Mouse (Mus musculus) cerebellum, adult (tissue): Measurements from ENCODE around the gene Cwc22.

Experiments
- ATAC-seq: cut with Nextera tagmentation; 2 replicates; pipeline ENCODE4 v1.9.2; 2017; ENCODE audit warnings: mild to moderate bottlenecking, moderate library complexity, mixed read lengths; ENCODE audit not compliant: insufficient number of reproducible peaks, low FRiP score, low TSS enrichment

Cwc22 gene

DNA sequence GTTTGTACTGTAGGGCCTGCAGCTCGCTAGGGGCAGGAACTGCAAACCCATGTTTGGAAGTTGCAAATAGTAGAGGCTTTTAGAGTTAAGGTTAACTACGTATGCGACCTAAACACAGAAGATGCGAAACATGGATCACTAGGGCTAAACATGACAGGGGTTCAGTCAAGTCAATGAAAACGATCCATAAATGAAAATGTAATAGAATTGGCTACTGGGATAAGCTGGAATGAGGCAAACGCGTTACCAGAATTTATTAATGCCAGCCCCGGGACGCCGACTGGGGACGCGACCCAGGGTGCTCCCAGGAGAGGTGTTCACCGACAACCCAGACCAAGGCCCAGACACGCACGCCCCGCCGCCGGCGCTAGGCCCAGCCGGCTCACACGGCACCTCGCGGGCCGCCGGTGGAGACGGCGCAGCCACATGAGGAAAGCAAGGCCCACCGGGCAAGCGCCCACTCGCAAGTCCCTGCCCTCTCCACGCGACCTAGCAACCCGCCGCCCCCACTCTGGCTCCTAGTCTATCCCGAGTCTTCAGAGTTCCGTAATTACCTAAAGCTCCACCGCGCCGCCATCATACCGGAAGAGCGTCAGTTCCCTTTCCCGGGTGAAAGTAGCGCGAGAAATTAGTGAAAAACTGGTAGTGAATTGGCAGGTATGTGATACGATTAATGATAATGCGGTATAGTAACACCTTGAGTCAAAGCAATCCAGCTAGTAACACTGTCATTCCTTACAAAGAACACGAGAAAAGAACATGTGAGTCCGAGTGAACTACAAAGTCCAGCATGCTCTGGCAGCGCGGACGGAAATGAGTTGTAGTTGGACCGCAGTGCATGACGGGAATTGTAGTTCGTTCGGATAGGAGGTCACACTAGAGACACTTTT is at the start of gene Cwc22:
Cwc22 (minus strand) TSS at position 780 of the 890 bp plus-strand sequence.
- peak; percentile 95 for ATAC-seq

DNA sequence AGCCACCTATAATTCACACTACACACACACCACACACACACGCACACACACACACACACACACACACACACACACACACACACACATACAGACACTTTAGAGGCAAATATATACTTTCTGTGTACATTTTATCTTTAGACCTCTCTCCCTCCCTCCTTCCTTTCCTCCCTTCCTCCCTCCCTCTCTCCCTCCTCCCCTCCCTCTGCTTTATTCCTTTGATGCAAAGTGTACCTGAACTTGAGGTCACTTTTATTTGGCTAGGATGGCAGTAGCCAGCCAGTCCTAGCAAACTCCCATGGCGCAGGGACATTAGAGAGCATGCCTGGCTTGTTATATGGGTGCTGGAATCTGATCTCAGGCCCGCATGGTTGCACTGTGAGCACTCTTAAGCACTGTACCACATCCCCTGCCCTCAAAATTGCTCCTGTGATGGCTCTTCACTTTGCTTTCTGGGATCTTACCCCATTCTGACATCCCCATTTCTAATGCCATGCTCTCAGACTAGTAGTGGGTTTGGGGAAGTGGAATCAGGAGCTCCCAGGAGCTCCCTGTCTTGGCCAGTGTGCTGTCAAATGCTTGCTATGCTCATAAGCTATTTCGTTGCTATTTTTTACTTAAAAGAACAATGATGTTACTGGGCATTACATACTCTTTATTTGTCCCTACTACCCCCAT is 47.7 kb upstream of the Cwc22 start:
- ATAC-seq: no peak

DNA sequence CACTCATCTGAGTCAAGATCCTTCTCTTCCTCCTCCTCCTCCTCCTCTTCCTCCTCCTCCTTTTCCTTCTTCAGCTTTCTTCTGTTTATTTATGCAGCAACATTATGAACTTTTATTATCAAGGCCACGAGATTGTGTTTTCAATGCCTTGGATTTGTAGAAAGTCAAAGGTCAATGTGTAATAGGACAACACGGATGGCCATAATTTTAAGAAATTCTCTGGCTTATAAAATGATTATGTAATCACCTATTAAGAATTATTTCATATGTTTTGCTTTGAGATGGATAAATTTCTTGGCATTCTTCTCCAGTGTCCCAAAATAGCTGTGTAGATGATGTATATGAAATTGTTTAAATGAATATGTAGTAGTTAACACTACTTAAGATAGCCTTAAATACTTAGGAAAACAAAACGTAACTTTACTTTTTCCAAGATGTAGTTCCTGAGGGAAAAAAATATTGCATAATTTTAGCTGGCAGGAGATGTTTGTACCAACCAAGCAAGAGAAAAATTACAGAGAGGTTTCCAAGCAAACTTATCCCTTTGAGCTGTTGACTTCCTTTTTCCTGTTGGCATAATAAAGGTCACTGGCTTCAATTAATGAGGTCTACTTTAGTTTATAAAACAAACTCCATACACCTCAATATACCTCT is 46.9 kb upstream of the Cwc22 start:
- no peak for ATAC-seq

- no peak for ATAC-seq
Observed at GRCm38 (mm10) chr2:77990820-77991219, 44.6 kb upstream of the Cwc22 start.

- ATAC-seq: no peak
Observed at GRCm38 (mm10) chr2:77990121-77990520, 43.9 kb upstream of the Cwc22 start.

- ATAC-seq: no peak
Observed at GRCm38 (mm10) chr2:77989390-77989789, 43.2 kb upstream of the Cwc22 start.

- no peak for ATAC-seq
Observed at GRCm38 (mm10) chr2:77985991-77986730, 40.0 kb upstream of the Cwc22 start.

GRCm38 (mm10) chr2:77984209-77984608 is 38.0 kb upstream of the Cwc22 start:
- no peak for ATAC-seq

- ATAC-seq: no peak
Observed at GRCm38 (mm10) chr2:77981826-77982225, 35.7 kb upstream of the Cwc22 start.

- ATAC-seq: no peak
Observed at GRCm38 (mm10) chr2:77980696-77981095, 34.5 kb upstream of the Cwc22 start.

DNA sequence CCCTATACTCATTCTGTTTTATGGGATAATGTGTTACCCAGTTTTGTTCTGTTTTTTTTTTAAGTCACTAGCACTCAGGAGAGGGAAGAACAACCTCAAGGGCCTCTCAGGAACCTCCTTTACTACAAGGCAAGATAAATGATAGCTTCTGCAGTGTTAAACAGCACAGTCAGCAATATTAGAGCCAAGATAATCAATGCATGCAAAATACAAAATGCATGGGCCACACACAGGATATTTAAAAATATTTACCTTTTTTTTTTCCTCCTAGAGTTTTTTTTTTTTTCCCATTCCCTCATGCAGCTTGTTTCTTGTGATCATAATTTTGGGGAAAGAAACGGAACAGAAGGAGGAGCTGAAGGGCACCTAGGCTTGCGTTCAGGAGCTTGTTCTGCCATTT is 33.3 kb upstream of the Cwc22 start:
- ATAC-seq: no peak

DNA sequence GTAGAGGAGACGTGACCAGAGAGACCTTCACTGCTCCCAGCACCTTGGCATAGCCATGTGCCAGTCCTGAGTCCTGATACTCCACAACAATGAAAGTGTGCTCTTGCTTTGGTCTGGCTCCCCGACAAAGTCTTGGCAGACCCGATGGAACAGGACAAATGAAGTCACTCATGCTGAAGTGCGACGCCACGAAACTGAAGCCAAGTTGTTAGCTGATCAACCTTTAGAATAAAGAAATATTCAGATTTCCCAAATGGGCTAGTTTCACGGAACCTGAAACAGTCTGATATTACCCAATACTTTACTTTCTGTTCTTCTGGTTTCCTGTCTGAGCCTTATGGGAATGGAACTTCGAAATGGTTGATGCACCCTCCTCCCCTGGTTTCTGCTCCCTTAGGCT is 32.9 kb upstream of the Cwc22 start:
- no peak for ATAC-seq

DNA sequence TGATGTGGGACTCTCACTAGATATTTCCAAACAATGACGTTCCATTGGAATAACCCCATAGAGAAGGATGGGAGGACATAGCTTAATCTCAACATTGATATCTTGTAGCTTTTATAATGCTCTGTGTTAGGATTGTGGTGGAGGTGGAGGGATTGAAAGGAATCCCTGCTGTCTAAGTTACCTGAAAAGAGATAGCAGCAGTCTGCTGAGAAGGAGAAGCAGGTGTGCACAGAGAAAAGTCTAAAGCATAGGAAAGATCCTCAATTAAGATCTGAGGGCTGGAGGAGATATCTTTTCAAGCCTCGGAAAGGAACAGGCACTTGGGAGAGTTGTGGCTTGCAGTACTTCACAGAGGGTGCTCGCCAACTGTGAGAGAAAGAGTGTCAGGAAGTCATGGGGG is 32.1 kb upstream of the Cwc22 start:
- ATAC-seq: no peak

DNA sequence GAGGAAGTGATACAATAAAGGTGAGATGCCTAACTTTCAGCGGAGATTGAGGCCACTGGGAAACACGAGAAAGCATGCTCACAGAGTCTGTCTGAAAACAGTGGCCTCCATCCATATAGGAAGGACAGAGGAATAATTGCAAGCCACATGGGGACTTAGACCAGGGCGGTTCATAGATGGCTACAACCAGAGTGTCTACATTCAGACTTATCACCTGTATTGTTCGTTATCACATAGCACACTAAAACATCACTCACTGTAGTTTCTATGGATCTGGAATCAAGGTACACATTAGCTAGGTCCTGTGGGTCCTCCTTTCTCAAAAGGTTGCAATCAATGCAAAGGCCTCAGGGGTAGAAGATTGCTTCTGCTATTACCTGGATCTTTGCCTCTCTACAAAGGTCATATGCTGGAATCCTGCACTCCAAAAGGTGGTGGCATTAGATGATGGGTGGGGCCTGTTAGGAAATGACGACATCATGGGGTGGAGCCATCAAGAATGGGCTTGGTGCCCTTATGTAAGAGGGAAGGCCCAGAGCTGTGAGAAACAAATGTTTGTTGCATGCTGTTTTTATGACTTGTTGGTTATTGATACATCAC is 30.2 kb upstream of the Cwc22 start:
- ATAC-seq: no peak

DNA sequence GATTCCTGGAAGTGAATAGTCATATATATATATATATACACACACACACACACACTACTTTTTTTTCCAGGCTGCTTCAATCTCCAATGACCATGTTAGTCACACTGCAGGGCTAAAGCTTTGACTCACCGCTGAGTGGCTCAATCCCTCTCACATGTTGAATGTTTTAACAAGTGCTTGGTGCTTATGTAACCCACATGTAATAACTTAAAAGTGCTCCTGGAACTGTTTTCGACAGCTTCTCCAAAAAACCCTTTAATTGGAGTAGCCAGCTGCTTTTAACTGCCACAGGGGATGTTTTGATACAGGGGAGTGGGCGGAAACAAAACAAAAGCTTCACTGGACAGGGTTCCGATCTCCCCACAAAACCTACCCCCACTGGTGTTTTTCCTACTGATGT is 29.4 kb upstream of the Cwc22 start:
- no peak for ATAC-seq

DNA sequence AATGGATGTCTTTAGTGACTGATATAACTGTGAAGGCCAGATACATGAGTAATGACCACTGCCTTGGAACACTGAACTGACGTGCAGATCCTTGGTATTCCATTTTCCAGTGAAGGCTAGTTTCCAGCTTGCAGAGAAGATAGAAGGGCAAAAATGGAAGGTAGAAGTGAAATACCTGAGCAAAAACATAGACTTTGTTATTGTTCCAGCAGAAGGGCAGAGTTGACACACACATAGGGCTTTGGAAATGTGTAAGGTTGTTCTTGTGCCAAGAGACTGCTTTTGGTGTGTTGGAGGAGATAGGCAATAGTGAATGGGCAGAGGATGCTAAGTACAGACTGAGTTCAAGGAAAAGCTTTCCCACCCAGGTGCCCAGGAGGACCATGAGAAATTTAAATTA is 28.8 kb upstream of the Cwc22 start:
- ATAC-seq: no peak

DNA sequence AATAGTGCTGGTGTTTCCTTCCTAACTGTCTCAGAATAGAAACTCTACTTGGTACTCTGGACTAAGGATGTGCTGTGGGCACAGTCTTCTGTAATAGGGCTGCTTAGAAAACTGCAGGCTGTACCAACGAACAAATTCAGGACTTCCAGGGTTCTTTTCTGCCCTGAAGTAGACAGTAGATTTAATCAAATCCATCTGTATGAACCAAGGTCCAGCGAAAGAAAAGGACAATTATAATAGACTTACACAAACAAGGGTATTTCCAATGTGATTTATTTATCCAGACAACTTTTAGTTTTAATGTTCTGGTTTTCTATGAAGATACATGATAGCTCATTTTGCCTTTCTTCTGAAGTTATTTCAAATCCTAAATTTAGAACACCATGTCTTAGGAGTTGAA is 28.2 kb upstream of the Cwc22 start:
- no peak for ATAC-seq

DNA sequence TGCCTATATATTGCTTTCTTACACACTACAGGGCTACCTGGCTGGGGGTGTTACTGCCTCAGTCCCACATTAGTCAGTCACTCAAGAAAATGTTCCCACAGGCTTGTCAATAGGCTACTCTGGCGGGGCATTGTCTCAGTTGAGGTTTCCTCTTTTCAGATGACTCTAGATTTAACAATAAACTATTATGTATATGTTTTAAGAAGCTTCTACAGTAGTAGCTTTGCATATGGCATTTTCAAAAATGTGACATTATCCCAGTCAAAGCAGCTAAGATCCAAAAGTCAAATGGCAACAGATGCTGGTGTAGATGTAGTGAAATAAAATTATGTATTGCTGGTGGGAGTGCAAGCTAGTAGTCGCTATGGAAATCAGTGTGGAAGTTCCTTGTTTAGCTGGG is 27.1 kb upstream of the Cwc22 start:
- no peak for ATAC-seq

DNA sequence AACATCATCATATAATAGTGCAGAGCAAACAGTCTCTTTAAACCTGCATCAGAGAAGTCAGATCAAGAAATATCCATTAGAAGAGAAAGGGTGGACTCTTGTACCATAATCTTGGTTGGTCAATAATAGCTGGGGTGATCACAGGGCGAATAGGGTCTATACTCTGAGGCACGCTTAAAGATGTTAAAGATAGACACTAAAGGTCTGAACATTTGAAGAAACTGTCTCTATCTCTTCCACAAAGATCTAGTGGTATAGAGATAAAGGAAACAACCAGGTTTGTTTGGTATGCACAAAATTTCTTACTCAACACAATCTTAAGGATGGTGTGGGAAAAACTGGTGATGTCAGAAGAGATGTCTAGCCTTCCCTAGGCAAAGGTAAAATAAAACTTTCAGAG is 26.4 kb upstream of the Cwc22 start:
- no peak for ATAC-seq

- ATAC-seq: no peak
Observed at GRCm38 (mm10) chr2:77971871-77972270, 25.7 kb upstream of the Cwc22 start.
